Mouse (Mus musculus): Measurements from ENCODE around the gene Ndufa8. TPM values are rescaled to one million over a fixed set of nuclear protein-coding genes. Genes with fewer than 3 reads are reported as not detected.

Ndufa8 gene
- total and polyA plus RNA-seq, 2 experiments, result 86.2 to 87.0 TPM

DNA sequence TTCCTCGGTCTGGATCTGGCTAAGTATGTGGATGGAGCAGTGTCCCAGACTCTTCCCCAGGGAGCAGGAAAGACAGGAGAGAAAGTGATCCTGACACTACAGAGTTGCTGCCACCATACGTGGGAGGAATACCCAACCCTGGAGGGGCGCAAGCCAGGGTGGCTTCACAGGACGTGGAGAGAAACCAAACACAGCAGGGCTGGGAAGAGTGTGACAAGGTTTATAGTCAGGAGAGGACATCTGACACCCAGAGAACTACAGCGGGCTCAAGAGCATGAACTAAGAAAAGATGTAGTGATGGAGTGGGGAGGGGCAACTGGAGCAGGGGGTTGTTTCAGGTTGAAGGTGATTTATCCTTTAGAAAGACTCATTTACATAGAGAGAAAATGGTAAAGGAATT lies 12.2 kb upstream of the Ndufa8 start:
- no peak overlapping the region for H3K9ac ChIP-seq (ENCODE audit: low read depth, low read length)
- TF ChIP-seq CTCF (IDR thresholded peaks at IDR 0.05; ENCODE audit: low read depth, low read length) (no peak), POLR2A (IDR thresholded peaks at IDR 0.05; ENCODE audit: extremely low read depth, insufficient read depth, low read length) (no peak)
- H3K27ac ChIP-seq (replicated peaks; ENCODE audit: insufficient read depth, low read depth, low read length), result no peak overlapping the region
- no peaks in the 10 kb centered on the region for H3K27me3 ChIP-seq (ENCODE audit: control insufficient read depth, insufficient read depth, low read length)
- WGBS, result 90% methylated on average over 5 of the region's 5 CpGs
- H3K4me1 ChIP-seq (ENCODE audit: control insufficient read depth, insufficient read depth, low read length), result no peaks in the 10 kb centered on the region
- DNase-seq (ENCODE audit: extremely low read depth, low read depth, low spot score), result no peak
- H3K4me3 ChIP-seq (ENCODE audit: insufficient read depth, low read depth, low read length), result no peak overlapping the region
- no peaks in the 10 kb centered on the region for H3K79me2 ChIP-seq (ENCODE audit: control insufficient read depth, insufficient read depth, low read length)
- H3K36me3 ChIP-seq (ENCODE audit: control insufficient read depth, insufficient read depth, low read length), result no peaks in the 10 kb centered on the region

DNA sequence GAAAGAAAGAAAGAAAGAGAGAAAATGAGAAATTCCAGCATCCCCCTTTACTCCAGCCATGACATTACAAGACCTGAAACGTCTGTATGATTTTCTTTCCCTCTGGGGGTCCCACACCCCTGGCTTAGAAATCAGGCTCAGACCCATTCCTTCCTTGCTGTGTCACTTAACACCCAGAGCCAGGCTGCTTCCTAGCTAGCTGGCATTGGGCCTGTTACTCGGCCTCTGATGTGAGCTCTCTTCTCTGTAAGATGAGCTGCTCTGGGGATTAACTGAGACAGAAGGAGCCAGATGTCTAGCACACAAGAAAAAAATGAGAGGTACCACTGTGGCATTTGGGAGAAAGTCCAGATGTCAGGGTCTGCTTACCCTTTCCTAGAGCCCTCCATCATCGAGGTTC lies 7.0 kb upstream of the Ndufa8 start:
- no peak overlapping the region for H3K9ac ChIP-seq (ENCODE audit: low read depth, low read length)
- H3K27ac ChIP-seq (replicated peaks; ENCODE audit: insufficient read depth, low read depth, low read length), result no peak overlapping the region
- no peaks in the 10 kb centered on the region for H3K79me2 ChIP-seq (ENCODE audit: control insufficient read depth, insufficient read depth, low read length)
- H3K4me1 ChIP-seq (ENCODE audit: control insufficient read depth, insufficient read depth, low read length), result no peaks in the 10 kb centered on the region
- no peak for DNase-seq (ENCODE audit: extremely low read depth, low read depth, low spot score)
- 85% methylated on average over 3 of the region's 3 CpGs for WGBS
- TF ChIP-seq CTCF (IDR thresholded peaks at IDR 0.05; ENCODE audit: low read depth, low read length) (no peak), POLR2A (IDR thresholded peaks at IDR 0.05; ENCODE audit: extremely low read depth, insufficient read depth, low read length) (no peak)
- H3K4me3 ChIP-seq (ENCODE audit: insufficient read depth, low read depth, low read length), result no peak overlapping the region
- no peaks in the 10 kb centered on the region for H3K27me3 ChIP-seq (ENCODE audit: control insufficient read depth, insufficient read depth, low read length)
- H3K36me3 ChIP-seq (ENCODE audit: control insufficient read depth, insufficient read depth, low read length), result no peaks in the 10 kb centered on the region

DNA sequence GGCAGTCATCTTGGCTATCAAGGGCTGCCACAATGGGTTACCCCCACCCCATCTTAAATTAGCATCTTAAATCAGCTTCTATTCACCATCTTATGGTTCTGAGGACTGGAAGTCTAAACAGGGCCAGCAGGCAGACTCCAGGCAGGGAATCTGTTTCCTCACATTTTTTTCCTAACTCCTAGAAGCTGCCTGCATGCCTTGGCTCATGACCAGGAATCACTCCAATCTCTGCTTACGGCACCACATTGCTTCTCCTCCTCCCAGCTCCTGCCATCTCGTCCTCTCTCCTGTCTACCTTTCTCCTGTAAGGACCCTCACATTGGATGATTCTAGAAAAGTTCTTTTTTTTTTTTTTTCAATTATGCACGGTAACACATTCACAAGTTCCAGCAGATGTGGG lies 4.0 kb upstream of the Ndufa8 start:
- no peak for DNase-seq (ENCODE audit: extremely low read depth, low read depth, low spot score)
- Histone ChIP-seq H3K27me3 (ENCODE audit: control insufficient read depth, insufficient read depth, low read length) (no peaks in the 10 kb centered on the region), H3K4me3 (ENCODE audit: insufficient read depth, low read depth, low read length) (no peak overlapping the region), H3K27ac (replicated peaks; ENCODE audit: insufficient read depth, low read depth, low read length) (no peak overlapping the region), H3K9ac (ENCODE audit: low read depth, low read length) (no peak overlapping the region), H3K79me2 (ENCODE audit: control insufficient read depth, insufficient read depth, low read length) (peaks cover under 1% of the 10 kb centered on the region; the same call in 1 of the 2 replicates), H3K4me1 (ENCODE audit: control insufficient read depth, insufficient read depth, low read length) (0 out of 2 replicates have a peak, but pooled peaks cover under 1% of the 10 kb centered on the region), H3K36me3 (ENCODE audit: control insufficient read depth, insufficient read depth, low read length) (no peaks in the 10 kb centered on the region)
- TF ChIP-seq POLR2A (IDR thresholded peaks at IDR 0.05; ENCODE audit: extremely low read depth, insufficient read depth, low read length) (no peak), CTCF (IDR thresholded peaks at IDR 0.05; ENCODE audit: low read depth, low read length) (no peak)
- WGBS, result 65% methylated on average over 3 of the region's 3 CpGs

DNA sequence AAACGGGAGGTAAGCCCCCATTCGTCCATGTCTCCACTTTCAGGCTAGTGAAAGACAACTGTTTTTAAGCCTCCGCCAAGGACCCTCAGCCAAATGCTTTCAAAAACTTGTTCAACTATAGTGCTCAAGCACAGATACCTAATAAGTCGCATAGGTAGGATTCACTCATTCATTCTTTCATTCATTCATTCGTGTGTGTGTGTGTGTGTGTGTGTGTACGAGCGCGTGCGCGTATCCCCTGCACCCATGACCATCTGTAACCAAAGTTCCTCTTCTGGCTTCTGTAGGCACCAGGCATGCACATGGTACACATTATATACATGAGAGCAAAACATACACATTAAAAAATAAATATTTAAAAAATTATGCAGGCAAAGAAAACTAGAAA lies 355 bp upstream of the Ndufa8 start:
- no peak overlapping the region for H3K27ac ChIP-seq (replicated peaks; ENCODE audit: insufficient read depth, low read depth, low read length)
- no peak overlapping the region for H3K9ac ChIP-seq (ENCODE audit: low read depth, low read length)
- H3K4me3 ChIP-seq (ENCODE audit: insufficient read depth, low read depth, low read length), result no peak overlapping the region
- no peak for DNase-seq (ENCODE audit: extremely low read depth, low read depth, low spot score)
- TF ChIP-seq POLR2A (IDR thresholded peaks at IDR 0.05; ENCODE audit: extremely low read depth, insufficient read depth, low read length) (no peak), CTCF (IDR thresholded peaks at IDR 0.05; ENCODE audit: low read depth, low read length) (no peak)
- peaks cover 6% of the 10 kb centered on the region for H3K4me1 ChIP-seq (ENCODE audit: control insufficient read depth, insufficient read depth, low read length)
- H3K79me2 ChIP-seq (ENCODE audit: control insufficient read depth, insufficient read depth, low read length), result peaks cover 25% of the 10 kb centered on the region
- H3K36me3 ChIP-seq (ENCODE audit: control insufficient read depth, insufficient read depth, low read length), result no peaks in the 10 kb centered on the region
- H3K27me3 ChIP-seq (ENCODE audit: control insufficient read depth, insufficient read depth, low read length), result no peaks in the 10 kb centered on the region
- 49% methylated on average over 10 of the region's 10 CpGs for WGBS

- Histone ChIP-seq H3K4me3 (ENCODE audit: insufficient read depth, low read depth, low read length) (peak overlapping the region; percentile 63), H3K27me3 (ENCODE audit: control insufficient read depth, insufficient read depth, low read length) (no peaks in the 10 kb centered on the region), H3K9ac (ENCODE audit: low read depth, low read length) (peak overlapping the region; percentile 83), H3K79me2 (ENCODE audit: control insufficient read depth, insufficient read depth, low read length) (peaks cover 35% of the 10 kb centered on the region), H3K4me1 (ENCODE audit: control insufficient read depth, insufficient read depth, low read length) (peaks cover 8% of the 10 kb centered on the region), H3K36me3 (ENCODE audit: control insufficient read depth, insufficient read depth, low read length) (peaks cover 5% of the 10 kb centered on the region; the same call in 1 of the 2 replicates), H3K27ac (replicated peaks; ENCODE audit: insufficient read depth, low read depth, low read length) (peak overlapping the region; percentile 70)
- 9% methylated on average over 8 of the region's 8 CpGs for WGBS
- peak; percentile 64 for DNase-seq (ENCODE audit: extremely low read depth, low read depth, low spot score)
- no peak for TF ChIP-seq CTCF (IDR thresholded peaks at IDR 0.05; ENCODE audit: low read depth, low read length)
- no peak for TF ChIP-seq POLR2A (IDR thresholded peaks at IDR 0.05; ENCODE audit: extremely low read depth, insufficient read depth, low read length)
These were observed 1.0 kb downstream of the Ndufa8 start for GRCm38 (mm10) chr2:36048164-36048563.

DNA sequence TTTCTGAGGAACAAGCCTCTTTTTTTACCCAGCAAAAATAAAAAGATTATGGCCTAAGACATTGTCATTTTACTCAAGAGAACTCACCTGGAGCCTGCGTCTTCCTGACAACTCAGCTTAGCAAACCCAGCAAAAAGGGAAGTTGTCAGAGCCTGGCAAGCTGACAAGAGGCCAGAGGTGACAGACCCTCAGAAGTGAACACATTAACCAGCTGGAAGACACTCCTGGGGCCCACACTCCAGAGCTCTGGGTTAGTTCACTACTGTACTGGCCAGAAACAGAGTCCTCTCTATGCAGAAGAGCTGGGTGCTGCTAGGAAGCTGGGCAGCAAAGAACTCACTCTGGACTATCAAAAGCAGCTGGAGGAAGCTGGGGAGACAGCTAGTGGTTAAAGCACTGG lies 8.3 kb downstream of the Ndufa8 start:
- H3K27me3 ChIP-seq (ENCODE audit: control insufficient read depth, insufficient read depth, low read length), result no peaks in the 10 kb centered on the region
- peaks cover 32% of the 10 kb centered on the region for H3K36me3 ChIP-seq (ENCODE audit: control insufficient read depth, insufficient read depth, low read length)
- TF ChIP-seq CTCF (IDR thresholded peaks at IDR 0.05; ENCODE audit: low read depth, low read length) (no peak), POLR2A (IDR thresholded peaks at IDR 0.05; ENCODE audit: extremely low read depth, insufficient read depth, low read length) (no peak)
- peaks cover 25% of the 10 kb centered on the region for H3K4me1 ChIP-seq (ENCODE audit: control insufficient read depth, insufficient read depth, low read length)
- H3K27ac ChIP-seq (replicated peaks; ENCODE audit: insufficient read depth, low read depth, low read length), result peak overlapping the region; percentile 2; the same call in 1 of the 2 replicates
- DNase-seq (ENCODE audit: extremely low read depth, low read depth, low spot score), result no peak
- peaks cover 22% of the 10 kb centered on the region; the same call in 1 of the 2 replicates for H3K79me2 ChIP-seq (ENCODE audit: control insufficient read depth, insufficient read depth, low read length)
- WGBS, result 62% methylated on average over 1 of the region's 1 CpGs
- H3K9ac ChIP-seq (ENCODE audit: low read depth, low read length), result peak overlapping the region; percentile 34; the same call in 1 of the 2 replicates
- H3K4me3 ChIP-seq (ENCODE audit: insufficient read depth, low read depth, low read length), result no peak overlapping the region
